Mouse (Mus musculus): ENCODE data around the gene Kcnf1. TPM values are rescaled to one million over a fixed set of nuclear protein-coding genes. Genes with fewer than 3 reads are reported as not detected.

Gene Kcnf1
- 2.7 and 4.2 TPM in 2 replicates for polyA plus RNA-seq (2015; fragmentation: Nextera tagmentation; extraction: Ambion mirVana)

DNA sequence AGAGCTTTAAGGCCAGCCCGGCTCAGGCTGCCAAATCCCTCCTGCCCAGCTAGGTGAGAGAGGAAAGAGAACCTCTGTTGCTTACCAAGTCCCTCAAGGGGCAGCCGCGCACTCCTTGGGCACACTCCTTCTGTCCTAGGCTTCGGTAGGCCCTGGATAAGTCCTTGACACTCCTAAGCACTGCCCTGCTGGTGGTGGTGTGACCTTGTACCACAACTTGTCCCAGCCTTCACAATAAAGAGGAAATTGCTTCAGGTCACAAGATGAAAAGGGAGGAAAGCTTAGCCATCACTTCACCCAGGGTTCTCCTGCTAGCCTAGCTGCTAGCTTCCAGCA, at the start of gene Kcnf1:
Gene Kcnf1 (minus strand): TSS at position 132 of the 336 bp plus-strand sequence.
- Histone ChIP-seq H3K9me3 (replicated peaks) (no peaks in the 10 kb centered on the region), H3K4me2 (peak within 1 kb of the TSS; percentile 88), H3K27ac (replicated peaks) (peak within 1 kb of the TSS; percentile 78), H3K9ac (replicated peaks) (peak within 1 kb of the TSS; percentile 68), H3K27me3 (replicated peaks) (peaks cover 19% of the 10 kb centered on the region), H3K4me3 (replicated peaks) (peak within 1 kb of the TSS; percentile 68), H3K4me1 (peaks cover 22% of the 10 kb centered on the region), H3K36me3 (no peaks in the 10 kb centered on the region)
- ATAC-seq (ENCODE audit: low FRiP score), result peak; percentile 36; the same call in 1 of the 2 replicates
- WGBS, result 17% methylated on average over 4 of the region's 4 CpGs

DNA sequence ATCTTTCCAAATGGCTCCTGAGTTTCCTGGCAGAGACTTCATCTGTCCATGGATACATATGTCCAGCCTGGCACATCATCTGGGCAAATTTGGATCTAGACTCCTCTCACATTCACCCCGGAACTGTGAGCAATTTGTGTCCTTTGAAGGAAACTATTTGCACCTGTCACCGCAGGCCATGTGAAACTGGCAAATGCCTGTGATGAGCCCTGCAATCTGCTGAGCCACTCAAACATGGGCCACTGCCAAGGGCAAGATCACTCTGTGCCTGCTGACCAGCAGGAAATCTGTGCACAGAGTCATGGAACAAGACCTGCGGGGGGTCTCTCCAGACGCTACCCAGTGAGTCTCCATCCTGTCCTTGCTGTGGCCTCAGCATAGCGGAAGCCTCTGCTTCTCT, 48.3 kb upstream of the Kcnf1 start:
- Histone ChIP-seq H3K4me1 (peaks cover 34% of the 10 kb centered on the region), H3K36me3 (no peaks in the 10 kb centered on the region), H3K9me3 (replicated peaks) (no peaks in the 10 kb centered on the region), H3K27me3 (replicated peaks) (no peaks in the 10 kb centered on the region; the same call in none of the 2 replicates), H3K4me3 (replicated peaks) (no peak overlapping the region), H3K9ac (replicated peaks) (no peak overlapping the region), H3K27ac (replicated peaks) (no peak overlapping the region), H3K4me2 (no peak overlapping the region)
- 83% methylated on average over 5 of the region's 5 CpGs for WGBS
- no peak for ATAC-seq (ENCODE audit: low FRiP score)

DNA sequence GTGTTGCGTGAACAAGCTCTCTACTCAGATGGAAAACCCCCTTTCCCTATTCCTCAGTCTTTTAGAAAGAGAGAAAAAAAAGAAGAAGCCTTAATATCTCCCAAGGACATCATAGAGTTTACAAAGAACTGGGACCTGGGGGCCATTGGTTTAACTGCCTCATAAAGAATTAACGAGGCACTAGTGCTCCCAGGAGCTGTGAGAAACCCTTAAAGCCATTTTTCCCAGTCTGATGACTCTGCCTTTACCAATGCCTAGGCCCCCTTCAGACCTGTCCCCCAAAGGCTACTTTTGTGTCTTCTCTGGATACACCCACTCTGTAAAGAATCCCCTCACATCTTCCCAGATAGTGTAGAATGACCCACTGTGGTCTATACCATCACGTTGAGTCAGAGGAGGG, 46.4 kb upstream of the Kcnf1 start:
- H3K9me3 ChIP-seq (replicated peaks), result no peaks in the 10 kb centered on the region
- WGBS, result 21% methylated on average over 3 of the region's 3 CpGs
- peak; percentile 53 for ATAC-seq (ENCODE audit: low FRiP score)
- H3K4me3 ChIP-seq (replicated peaks), result no peak overlapping the region
- H3K27ac ChIP-seq (replicated peaks), result no peak overlapping the region
- peaks cover 2% of the 10 kb centered on the region; the same call in 1 of the 2 replicates for H3K27me3 ChIP-seq (replicated peaks)
- no peak overlapping the region for H3K4me2 ChIP-seq
- peaks cover 33% of the 10 kb centered on the region for H3K4me1 ChIP-seq
- H3K9ac ChIP-seq (replicated peaks), result no peak overlapping the region
- no peaks in the 10 kb centered on the region for H3K36me3 ChIP-seq

DNA sequence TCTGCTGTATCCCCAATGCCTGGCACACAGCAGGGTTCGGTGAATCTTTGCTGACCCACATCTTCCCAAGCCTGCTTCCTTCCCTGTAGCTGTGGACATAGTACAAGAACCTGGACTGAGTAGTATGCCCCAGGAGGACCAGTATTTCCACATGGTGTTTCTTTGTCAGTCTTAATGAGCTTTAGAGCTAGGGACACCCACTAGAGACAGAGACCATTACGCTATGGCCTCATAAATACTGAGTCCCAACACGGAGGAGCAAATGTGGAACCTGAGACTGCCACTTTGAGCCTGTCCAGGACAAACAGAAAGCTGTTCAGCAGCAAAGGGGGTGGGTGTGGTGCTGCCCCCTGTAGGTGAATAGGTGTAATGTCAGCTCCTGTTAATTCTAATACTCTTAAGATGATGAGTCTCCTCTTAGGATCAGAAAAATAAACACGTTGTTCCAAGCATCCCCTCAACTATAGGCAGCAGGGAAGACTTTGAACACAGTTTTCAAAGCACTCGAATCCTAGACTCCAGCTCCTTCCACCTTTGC, 45.3 kb upstream of the Kcnf1 start:
- Histone ChIP-seq H3K27ac (replicated peaks) (no peak overlapping the region), H3K4me2 (no peak overlapping the region), H3K9me3 (replicated peaks) (no peaks in the 10 kb centered on the region), H3K9ac (replicated peaks) (no peak overlapping the region), H3K4me3 (replicated peaks) (no peak overlapping the region), H3K36me3 (no peaks in the 10 kb centered on the region), H3K4me1 (peaks cover 29% of the 10 kb centered on the region), H3K27me3 (replicated peaks) (peaks cover 2% of the 10 kb centered on the region; the same call in 1 of the 2 replicates)
- ATAC-seq (ENCODE audit: low FRiP score), result no peak
- WGBS, result 48% methylated on average over 5 of the region's 5 CpGs

DNA sequence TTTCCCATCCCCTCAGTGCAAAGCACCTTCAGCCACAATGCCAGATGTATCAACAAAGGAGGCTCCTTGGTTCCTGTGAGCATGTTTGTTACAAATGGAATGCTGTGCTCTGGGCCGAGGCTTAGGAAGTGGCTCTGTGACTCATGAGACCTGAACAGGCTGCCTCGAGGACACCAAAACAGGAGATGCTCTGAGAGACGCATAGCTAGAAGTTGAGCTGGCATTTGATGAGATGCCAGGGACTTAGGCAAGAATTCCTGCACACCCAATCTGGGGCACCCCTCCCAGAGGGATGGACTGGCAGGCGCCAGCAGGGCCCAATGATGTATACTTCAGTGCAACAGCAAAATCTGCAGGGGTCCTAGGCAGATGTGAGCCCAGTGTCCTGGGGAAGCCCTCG, 43.9 kb upstream of the Kcnf1 start:
- Histone ChIP-seq H3K4me1 (peaks cover 29% of the 10 kb centered on the region), H3K9me3 (replicated peaks) (no peaks in the 10 kb centered on the region), H3K27me3 (replicated peaks) (peaks cover 2% of the 10 kb centered on the region; the same call in 1 of the 2 replicates), H3K4me3 (replicated peaks) (no peak overlapping the region), H3K36me3 (no peaks in the 10 kb centered on the region), H3K27ac (replicated peaks) (no peak overlapping the region), H3K4me2 (no peak overlapping the region), H3K9ac (replicated peaks) (no peak overlapping the region)
- 78% methylated on average over 5 of the region's 5 CpGs for WGBS
- ATAC-seq (ENCODE audit: low FRiP score), result no peak

DNA sequence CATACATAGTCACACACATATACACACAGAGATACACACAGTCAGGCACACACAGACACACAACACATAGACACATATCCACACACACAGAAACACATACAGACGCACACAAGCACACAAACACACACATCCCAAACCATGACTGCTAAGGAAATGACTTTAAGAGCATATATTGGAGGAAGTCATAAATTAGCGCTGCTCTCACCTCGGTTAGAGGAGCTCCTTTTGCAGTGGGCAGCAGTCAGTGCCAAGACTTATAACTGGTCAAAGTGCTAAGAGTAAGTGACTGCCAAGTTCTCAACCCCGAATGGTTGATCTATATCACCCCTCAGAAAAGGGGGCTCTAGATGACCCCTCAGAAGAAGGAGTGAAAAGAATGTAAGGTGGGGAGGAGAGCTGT, 42.4 kb upstream of the Kcnf1 start:
- Histone ChIP-seq H3K4me1 (peaks cover 17% of the 10 kb centered on the region), H3K4me2 (no peak overlapping the region), H3K27ac (replicated peaks) (no peak overlapping the region), H3K9me3 (replicated peaks) (no peaks in the 10 kb centered on the region), H3K4me3 (replicated peaks) (no peak overlapping the region), H3K9ac (replicated peaks) (no peak overlapping the region), H3K36me3 (no peaks in the 10 kb centered on the region), H3K27me3 (replicated peaks) (peaks cover 2% of the 10 kb centered on the region; the same call in 1 of the 2 replicates)
- WGBS, result 73% methylated on average over 4 of the region's 4 CpGs
- no peak for ATAC-seq (ENCODE audit: low FRiP score)

DNA sequence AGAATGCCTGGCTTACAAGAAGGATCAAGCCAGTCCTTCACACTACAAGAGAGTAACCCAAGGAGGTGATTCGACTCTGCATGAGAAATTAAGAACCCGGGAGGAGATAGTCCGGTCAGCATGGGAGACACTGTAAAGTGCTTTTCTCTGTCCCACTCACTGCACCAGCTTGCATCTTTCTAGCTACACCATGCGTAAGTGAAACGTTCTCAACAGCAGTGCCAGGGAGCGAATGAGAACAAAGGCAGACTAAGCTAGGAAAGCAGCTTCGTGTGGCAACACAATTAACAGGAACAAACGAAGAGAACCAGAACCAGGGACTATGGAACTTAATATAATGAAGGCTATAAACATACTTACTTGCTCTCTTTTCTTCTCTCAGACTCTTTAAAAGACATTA, 41.7 kb upstream of the Kcnf1 start:
- Histone ChIP-seq H3K9ac (replicated peaks) (no peak overlapping the region), H3K36me3 (no peaks in the 10 kb centered on the region), H3K27ac (replicated peaks) (no peak overlapping the region), H3K4me1 (peaks cover 10% of the 10 kb centered on the region; the same call in 1 of the 2 replicates), H3K4me3 (replicated peaks) (no peak overlapping the region), H3K4me2 (no peak overlapping the region), H3K27me3 (replicated peaks) (peaks cover 2% of the 10 kb centered on the region; the same call in 1 of the 2 replicates), H3K9me3 (replicated peaks) (no peaks in the 10 kb centered on the region)
- no peak for ATAC-seq (ENCODE audit: low FRiP score)
- WGBS, result 50% methylated on average over 8 of the region's 8 CpGs

DNA sequence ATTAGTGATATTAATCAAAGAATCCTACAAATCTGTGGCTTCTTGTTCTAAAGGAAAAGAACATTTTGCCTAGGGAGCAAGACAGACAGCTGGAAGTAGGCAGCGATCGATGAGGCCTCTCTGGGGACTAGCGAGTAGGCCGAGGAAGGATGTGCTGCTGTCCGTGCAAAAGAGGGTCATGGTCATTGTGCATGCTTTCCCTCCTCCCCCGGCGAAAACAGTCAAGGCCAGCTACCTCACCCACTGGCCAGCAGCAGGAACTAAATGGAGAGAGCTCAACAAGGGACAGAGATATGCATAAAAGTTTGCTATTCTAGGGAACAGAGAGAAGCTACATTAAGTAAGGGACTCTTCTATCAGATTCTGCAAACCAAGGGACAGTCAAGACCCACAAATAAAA, 39.1 kb upstream of the Kcnf1 start:
- WGBS, result 94% methylated on average over 7 of the region's 7 CpGs
- ATAC-seq (ENCODE audit: low FRiP score), result no peak

DNA sequence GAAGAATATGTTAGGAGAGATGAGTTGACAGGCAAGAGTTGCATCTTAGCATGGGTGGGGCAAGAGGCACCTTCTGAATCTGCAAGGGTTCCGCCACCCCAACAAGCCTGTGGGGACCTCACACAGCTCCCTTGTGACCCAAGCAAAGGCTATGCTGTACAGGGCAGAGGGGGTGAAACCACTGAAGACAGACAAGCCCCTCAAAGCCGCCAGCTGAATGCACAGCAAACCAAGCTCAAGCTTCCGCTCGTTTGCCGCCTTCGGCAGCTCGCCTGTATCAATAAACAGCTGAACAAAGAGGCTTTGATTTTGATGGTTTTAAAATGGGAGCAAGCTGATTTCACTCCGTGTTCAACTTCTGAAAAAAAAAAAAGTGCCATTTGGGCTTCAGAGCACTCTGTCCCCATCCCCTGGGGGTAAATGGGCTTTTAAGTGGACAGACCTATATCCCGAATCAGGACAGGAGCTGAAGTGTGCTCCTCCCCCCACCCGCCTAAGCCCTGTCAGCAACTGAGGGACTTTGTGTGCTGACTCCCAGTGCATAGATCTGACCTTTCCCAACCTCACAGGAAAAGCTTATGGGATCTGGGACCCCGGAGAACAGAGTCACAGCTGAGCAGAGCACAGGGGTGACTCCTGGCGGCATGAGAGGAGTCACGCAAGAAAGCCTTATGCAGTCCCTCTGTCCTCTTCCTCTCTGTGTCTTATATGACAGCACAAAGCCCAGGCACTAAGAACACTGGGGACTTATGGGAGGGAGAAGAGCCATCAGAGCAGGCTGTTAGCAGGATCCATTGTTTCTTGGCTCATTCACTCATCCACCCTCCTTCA, 26.0 kb upstream of the Kcnf1 start:
- Histone ChIP-seq H3K9ac (replicated peaks) (no peak overlapping the region), H3K4me1 (no peaks in the 10 kb centered on the region), H3K27ac (replicated peaks) (no peak overlapping the region), H3K36me3 (no peaks in the 10 kb centered on the region), H3K27me3 (replicated peaks) (no peaks in the 10 kb centered on the region), H3K4me3 (replicated peaks) (no peak overlapping the region), H3K4me2 (peak overlapping the region; percentile 22; the same call in 1 of the 2 replicates), H3K9me3 (replicated peaks) (no peaks in the 10 kb centered on the region)
- peak; percentile 35; the same call in 1 of the 2 replicates for ATAC-seq (ENCODE audit: low FRiP score)
- WGBS, result 40% methylated on average over 13 of the region's 13 CpGs

More for the DNA sequence above, 39.1 kb upstream of the Kcnf1 start:
- no peaks in the 10 kb centered on the region for H3K36me3 ChIP-seq
- H3K4me1 ChIP-seq, result no peaks in the 10 kb centered on the region
- H3K27ac ChIP-seq (replicated peaks), result no peak overlapping the region
- H3K27me3 ChIP-seq (replicated peaks), result peaks cover 2% of the 10 kb centered on the region; the same call in 1 of the 2 replicates
- H3K9me3 ChIP-seq (replicated peaks), result no peaks in the 10 kb centered on the region
- H3K4me3 ChIP-seq (replicated peaks), result no peak overlapping the region
- H3K4me2 ChIP-seq, result no peak overlapping the region
- no peak overlapping the region for H3K9ac ChIP-seq (replicated peaks)

DNA sequence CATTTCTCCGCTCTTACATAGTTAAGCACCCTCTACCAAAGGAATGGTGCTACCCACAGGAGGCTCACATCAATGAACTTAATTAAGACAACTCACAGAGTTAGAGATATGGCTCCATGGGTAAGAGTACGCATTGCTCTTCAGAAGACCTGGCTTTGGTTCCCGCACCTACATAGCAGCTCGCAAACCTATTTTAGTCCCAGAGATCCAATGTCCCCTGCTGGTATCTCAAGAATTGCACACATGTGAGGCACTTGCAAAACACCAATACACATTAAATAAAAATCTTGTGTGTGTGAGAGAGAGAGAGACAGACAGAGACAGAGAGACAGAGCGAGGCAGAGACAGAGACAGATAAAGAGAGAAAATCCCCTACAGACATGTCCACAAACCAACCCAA, 21.9 kb upstream of the Kcnf1 start:
- Histone ChIP-seq H3K4me3 (replicated peaks) (no peak overlapping the region), H3K27me3 (replicated peaks) (no peaks in the 10 kb centered on the region), H3K36me3 (no peaks in the 10 kb centered on the region), H3K9me3 (replicated peaks) (no peaks in the 10 kb centered on the region), H3K4me1 (no peaks in the 10 kb centered on the region), H3K4me2 (no peak overlapping the region), H3K9ac (replicated peaks) (no peak overlapping the region), H3K27ac (replicated peaks) (no peak overlapping the region)
- WGBS, result 94% methylated on average over 5 of the region's 5 CpGs
- no peak for ATAC-seq (ENCODE audit: low FRiP score)

DNA sequence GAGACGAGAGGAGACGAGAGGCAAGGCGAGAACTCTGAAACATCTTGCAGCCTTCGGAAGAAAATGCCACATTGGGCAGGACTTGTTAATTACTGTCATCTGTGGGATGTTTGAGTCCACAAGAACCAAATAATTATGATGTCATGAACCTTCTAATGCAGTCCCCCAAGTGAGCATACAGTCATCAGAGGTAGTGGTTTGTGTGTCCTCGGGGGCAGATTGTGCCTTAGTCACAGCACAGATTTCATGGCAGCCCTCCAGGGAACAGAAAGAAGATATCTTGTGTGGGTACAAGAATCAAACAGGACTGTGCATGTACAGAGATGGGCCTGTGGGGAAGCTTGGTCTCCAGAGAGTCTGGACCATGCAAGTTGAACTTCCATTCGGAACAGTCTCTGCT, 17.5 kb upstream of the Kcnf1 start:
- no peak overlapping the region for H3K27ac ChIP-seq (replicated peaks)
- WGBS, result 97% methylated on average over 6 of the region's 6 CpGs
- no peaks in the 10 kb centered on the region for H3K27me3 ChIP-seq (replicated peaks)
- no peak for ATAC-seq (ENCODE audit: low FRiP score)
- no peak overlapping the region for H3K4me2 ChIP-seq
- no peak overlapping the region for H3K4me3 ChIP-seq (replicated peaks)
- H3K36me3 ChIP-seq, result no peaks in the 10 kb centered on the region
- H3K9me3 ChIP-seq (replicated peaks), result no peaks in the 10 kb centered on the region
- no peak overlapping the region for H3K9ac ChIP-seq (replicated peaks)
- H3K4me1 ChIP-seq, result no peaks in the 10 kb centered on the region

DNA sequence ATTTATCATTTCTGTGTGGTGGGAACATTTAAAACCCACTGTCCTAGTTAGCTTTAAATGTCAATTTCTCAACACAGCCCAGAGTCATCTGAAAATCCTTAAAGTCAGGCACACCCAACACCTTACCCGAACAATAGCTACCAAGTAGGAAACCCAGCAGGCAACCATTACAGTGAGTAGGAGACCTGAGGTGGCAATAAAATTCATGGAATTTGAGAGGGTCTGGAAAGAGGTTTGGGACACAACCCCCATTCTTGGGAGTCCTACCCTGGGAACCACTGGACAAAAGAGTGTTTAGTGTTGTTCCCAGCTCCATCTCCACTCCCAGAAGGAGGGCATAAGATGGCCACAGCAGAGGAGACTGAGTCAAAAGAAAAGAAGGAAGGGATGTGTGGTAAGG, 16.6 kb upstream of the Kcnf1 start:
- 89% methylated on average over 1 of the region's 1 CpGs for WGBS
- no peak overlapping the region for H3K9ac ChIP-seq (replicated peaks)
- H3K36me3 ChIP-seq, result no peaks in the 10 kb centered on the region
- H3K27me3 ChIP-seq (replicated peaks), result no peaks in the 10 kb centered on the region
- no peak for ATAC-seq (ENCODE audit: low FRiP score)
- H3K4me1 ChIP-seq, result no peaks in the 10 kb centered on the region
- no peak overlapping the region for H3K4me3 ChIP-seq (replicated peaks)
- H3K9me3 ChIP-seq (replicated peaks), result no peaks in the 10 kb centered on the region
- H3K27ac ChIP-seq (replicated peaks), result no peak overlapping the region
- no peak overlapping the region for H3K4me2 ChIP-seq

Data from neural tube, embryonic 15.5 days (tissue).